Mouse (Mus musculus): Measurements from ENCODE around the gene Bcl2. TPM values are rescaled to one million over a fixed set of nuclear protein-coding genes. Genes with fewer than 3 reads are reported as not detected.

Gene Bcl2
- polyA plus RNA-seq, 1 experiment from 2014 or later = 0.97 TPM

DNA sequence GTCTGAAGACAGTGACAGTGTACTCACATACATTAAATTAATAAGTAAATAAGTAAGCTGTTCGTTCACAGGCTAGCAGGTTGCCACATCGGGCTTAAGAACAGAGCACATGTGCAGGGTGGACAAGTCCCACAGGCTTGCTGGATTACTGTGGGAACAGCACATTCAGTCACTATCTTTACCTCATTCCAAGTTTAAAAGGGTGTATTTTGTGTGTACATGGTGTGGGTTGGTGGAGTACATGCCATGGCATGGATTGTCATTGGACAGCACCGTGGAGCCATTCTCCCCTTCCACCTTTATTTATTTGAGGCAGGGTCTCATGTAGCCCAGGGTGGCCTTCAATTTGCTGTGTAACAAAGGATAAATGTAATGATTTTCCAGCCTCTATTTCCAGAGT, 2.1 kb upstream of the Bcl2 start:
- Histone ChIP-seq H3K9ac (ENCODE audit: low read depth, low read length) (no peak overlapping the region), H3K27me3 (ENCODE audit: control insufficient read depth, insufficient read depth, low read depth, low read length) (peaks cover 33% of the 10 kb centered on the region), H3K36me3 (ENCODE audit: control insufficient read depth, insufficient read depth) (no peaks in the 10 kb centered on the region), H3K4me1 (ENCODE audit: control insufficient read depth, low read depth, low read length) (peaks cover 4% of the 10 kb centered on the region), H3K4me3 (ENCODE audit: low read depth, low read length) (no peak overlapping the region), H3K27ac (ENCODE audit: low read length) (no peak overlapping the region), H3K4me2 (ENCODE audit: low read depth, low read length) (no peak overlapping the region), H3K9me3 (replicated peaks; ENCODE audit: control insufficient read depth, low read length) (no peaks in the 10 kb centered on the region)
- 79% methylated on average over 3 of the region's 3 CpGs for WGBS (ENCODE audit: insufficient replicate concordance)
- no peak for ATAC-seq (ENCODE audit: low read depth)

DNA sequence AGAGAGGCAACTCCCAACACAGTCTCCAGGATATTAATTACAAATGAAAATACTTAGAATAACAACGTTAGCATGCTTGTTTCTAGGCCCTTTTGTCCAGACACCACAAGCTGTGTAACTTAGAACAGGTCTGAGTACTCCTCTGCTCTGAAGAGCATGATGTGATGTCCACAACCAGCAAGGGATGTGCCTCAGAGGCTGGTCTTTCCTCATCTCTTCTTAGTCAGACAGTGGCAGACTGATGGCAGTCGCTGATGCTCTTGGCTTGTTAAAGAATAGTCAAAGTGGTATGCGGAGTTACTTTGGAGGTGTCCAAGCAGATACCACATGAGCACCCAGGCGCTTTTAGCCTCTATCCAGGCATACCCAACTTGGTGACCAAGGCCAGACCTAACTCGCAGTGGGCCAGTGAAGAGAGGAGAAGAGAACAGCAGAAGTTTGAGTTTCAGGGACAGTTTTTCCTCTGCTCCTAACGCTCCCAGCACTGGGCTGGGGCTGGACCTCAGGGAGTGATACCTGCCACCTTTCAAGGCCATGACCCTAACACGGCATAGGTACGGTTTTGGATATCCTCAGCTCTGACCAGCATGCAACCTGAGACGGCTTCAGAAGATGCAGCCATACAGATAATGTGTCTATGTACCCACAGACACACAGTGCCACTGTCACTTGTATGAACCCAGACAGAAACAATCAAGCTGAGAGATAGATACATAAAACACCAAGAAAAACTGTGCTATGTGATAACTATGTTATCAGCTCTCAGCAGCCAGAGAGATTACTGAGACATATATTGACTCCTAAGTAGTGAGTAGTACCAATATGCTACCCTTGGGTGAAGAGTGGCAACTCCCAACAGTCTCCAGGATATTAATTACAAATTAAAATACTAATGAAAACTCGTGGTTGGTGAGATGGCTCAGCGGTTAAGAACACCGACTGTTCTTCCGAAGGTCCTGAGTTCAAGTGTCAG, 1.3 kb upstream of the Bcl2 start:
- Histone ChIP-seq H3K4me2 (ENCODE audit: low read depth, low read length) (peak overlapping the region; percentile 79), H3K9ac (ENCODE audit: low read depth, low read length) (no peak overlapping the region), H3K36me3 (ENCODE audit: control insufficient read depth, insufficient read depth) (no peaks in the 10 kb centered on the region), H3K4me3 (ENCODE audit: low read depth, low read length) (no peak overlapping the region), H3K4me1 (ENCODE audit: control insufficient read depth, low read depth, low read length) (peaks cover 4% of the 10 kb centered on the region), H3K9me3 (replicated peaks; ENCODE audit: control insufficient read depth, low read length) (no peaks in the 10 kb centered on the region), H3K27me3 (ENCODE audit: control insufficient read depth, insufficient read depth, low read depth, low read length) (peaks cover 33% of the 10 kb centered on the region), H3K27ac (ENCODE audit: low read length) (no peak overlapping the region)
- peak; percentile 30; the same call in 1 of the 2 replicates for ATAC-seq (ENCODE audit: low read depth)
- WGBS (ENCODE audit: insufficient replicate concordance) = 58% methylated on average over 13 of the region's 13 CpGs

DNA sequence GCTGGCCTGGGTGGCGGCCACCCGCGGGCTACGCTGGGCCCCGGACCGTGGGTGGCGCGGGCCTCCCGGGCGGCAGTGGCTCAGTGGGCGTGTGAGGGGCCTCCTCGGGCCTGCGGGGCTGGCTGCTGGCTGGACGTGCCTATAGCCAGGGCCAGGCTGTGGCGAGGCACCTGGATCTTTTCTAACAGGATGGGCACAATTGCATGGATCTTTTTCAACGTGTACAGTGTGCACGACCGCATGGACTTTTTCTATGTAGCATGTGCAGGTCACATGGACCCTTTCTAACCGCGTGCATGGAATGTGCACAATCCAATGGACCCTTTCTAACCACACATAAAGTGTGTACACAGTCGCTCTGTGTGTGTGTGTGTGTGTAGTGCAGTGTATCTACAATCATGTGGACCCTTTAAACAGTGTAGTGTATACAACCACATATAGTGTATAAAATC, 482 bp upstream of the Bcl2 start:
- Histone ChIP-seq H3K9me3 (replicated peaks; ENCODE audit: control insufficient read depth, low read length) (no peaks in the 10 kb centered on the region), H3K36me3 (ENCODE audit: control insufficient read depth, insufficient read depth) (no peaks in the 10 kb centered on the region), H3K27me3 (ENCODE audit: control insufficient read depth, insufficient read depth, low read depth, low read length) (peaks cover 33% of the 10 kb centered on the region), H3K9ac (ENCODE audit: low read depth, low read length) (peak overlapping the region; percentile 66), H3K4me3 (ENCODE audit: low read depth, low read length) (peak overlapping the region; percentile 62), H3K4me2 (ENCODE audit: low read depth, low read length) (peak overlapping the region; percentile 79), H3K4me1 (ENCODE audit: control insufficient read depth, low read depth, low read length) (peaks cover 4% of the 10 kb centered on the region), H3K27ac (ENCODE audit: low read length) (no peak overlapping the region)
- WGBS (ENCODE audit: insufficient replicate concordance) = 4% methylated on average over 21 of the region's 21 CpGs
- ATAC-seq (ENCODE audit: low read depth) = no peak; the same call in 1 of the 2 replicates

DNA sequence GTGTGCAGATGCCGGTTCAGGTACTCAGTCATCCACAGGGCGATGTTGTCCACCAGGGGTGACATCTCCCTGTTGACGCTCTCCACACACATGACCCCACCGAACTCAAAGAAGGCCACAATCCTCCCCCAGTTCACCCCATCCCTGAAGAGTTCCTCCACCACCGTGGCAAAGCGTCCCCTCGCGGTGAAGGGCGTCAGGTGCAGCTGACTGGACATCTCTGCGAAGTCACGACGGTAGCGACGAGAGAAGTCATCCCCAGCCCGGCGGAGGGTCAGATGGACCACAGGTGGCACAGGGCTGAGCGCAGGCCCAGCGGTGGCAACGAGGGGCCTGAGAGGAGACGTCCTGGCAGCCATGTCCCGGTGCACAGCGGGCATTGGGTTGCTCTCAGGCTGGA, 1.7 kb downstream of the Bcl2 start:
- Histone ChIP-seq H3K27ac (ENCODE audit: low read length) (no peak overlapping the region), H3K4me3 (ENCODE audit: low read depth, low read length) (peak overlapping the region; percentile 29), H3K27me3 (ENCODE audit: control insufficient read depth, insufficient read depth, low read depth, low read length) (peaks cover 33% of the 10 kb centered on the region), H3K36me3 (ENCODE audit: control insufficient read depth, insufficient read depth) (no peaks in the 10 kb centered on the region), H3K9ac (ENCODE audit: low read depth, low read length) (no peak overlapping the region), H3K4me2 (ENCODE audit: low read depth, low read length) (peak overlapping the region; percentile 79), H3K4me1 (ENCODE audit: control insufficient read depth, low read depth, low read length) (peaks cover 4% of the 10 kb centered on the region), H3K9me3 (replicated peaks; ENCODE audit: control insufficient read depth, low read length) (no peaks in the 10 kb centered on the region)
- WGBS (ENCODE audit: insufficient replicate concordance) = 12% methylated on average over 22 of the region's 22 CpGs
- ATAC-seq (ENCODE audit: low read depth) = no peak

DNA sequence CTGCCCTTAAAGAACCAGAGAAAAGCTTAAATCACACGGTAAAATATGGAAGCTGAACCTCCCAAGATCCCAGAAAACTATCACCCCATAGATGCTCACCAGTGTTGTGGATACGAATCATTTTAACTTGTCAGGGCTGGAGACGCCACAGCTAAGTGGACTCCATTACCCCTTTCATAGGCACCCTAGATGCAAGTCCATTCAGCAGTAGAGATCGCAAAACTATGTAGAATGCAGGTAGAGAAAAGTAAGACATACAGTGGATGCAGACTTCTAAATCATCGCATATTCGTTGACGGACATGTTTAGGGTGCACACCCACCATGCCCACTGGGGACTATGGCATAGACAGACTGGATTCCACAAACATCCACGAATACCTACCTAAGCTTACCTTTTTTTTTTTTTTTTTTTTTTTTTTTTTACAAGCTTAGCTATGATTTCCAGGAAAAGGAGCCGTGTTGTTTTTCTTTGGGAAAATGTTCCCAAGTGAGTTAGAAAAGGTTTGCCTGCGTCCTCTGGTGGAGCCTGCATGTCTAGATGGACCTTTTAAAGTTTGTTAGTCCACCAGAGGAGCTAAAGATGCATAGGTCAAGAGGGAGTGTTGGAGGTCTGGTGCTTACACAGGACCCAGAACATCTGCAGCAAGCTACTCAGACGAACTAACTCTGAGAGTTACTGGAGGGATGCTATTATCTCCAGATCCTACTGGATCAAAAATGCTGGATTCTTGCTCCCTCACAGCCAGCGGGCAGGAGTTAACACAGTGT, 2.5 kb downstream of the Bcl2 start:
- peaks cover 33% of the 10 kb centered on the region for H3K27me3 ChIP-seq (ENCODE audit: control insufficient read depth, insufficient read depth, low read depth, low read length)
- no peak for ATAC-seq (ENCODE audit: low read depth)
- WGBS (ENCODE audit: insufficient replicate concordance) = 65% methylated on average over 12 of the region's 12 CpGs
- no peaks in the 10 kb centered on the region for H3K9me3 ChIP-seq (replicated peaks; ENCODE audit: control insufficient read depth, low read length)
- no peaks in the 10 kb centered on the region for H3K36me3 ChIP-seq (ENCODE audit: control insufficient read depth, insufficient read depth)
- no peak overlapping the region for H3K27ac ChIP-seq (ENCODE audit: low read length)
- peaks cover 4% of the 10 kb centered on the region for H3K4me1 ChIP-seq (ENCODE audit: control insufficient read depth, low read depth, low read length)
- no peak overlapping the region for H3K4me3 ChIP-seq (ENCODE audit: low read depth, low read length)
- 0 out of 2 replicates have a peak overlapping the region, but pooled peaks have one; percentile 79 for H3K4me2 ChIP-seq (ENCODE audit: low read depth, low read length)
- no peak overlapping the region for H3K9ac ChIP-seq (ENCODE audit: low read depth, low read length)

DNA sequence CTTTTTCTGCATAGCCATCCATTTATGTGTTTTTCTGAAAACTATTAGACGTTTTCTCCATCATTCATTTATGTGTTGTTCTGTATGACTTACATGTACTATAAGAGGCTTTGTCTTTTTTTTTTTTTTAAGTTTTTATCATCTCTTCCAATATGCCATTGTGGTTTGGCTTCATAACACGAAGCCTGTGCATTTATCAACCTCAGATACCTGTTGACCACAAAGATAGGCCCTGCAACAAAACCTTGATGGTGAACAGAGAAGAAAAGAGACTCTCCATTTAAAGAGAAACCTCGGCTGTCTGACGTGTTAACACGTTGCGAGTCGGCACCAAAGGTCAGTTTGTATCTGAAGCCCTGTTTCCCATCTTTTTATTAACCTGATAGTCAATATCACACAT, 3.9 kb downstream of the Bcl2 start:
- no peak overlapping the region for H3K4me3 ChIP-seq (ENCODE audit: low read depth, low read length)

DNA sequence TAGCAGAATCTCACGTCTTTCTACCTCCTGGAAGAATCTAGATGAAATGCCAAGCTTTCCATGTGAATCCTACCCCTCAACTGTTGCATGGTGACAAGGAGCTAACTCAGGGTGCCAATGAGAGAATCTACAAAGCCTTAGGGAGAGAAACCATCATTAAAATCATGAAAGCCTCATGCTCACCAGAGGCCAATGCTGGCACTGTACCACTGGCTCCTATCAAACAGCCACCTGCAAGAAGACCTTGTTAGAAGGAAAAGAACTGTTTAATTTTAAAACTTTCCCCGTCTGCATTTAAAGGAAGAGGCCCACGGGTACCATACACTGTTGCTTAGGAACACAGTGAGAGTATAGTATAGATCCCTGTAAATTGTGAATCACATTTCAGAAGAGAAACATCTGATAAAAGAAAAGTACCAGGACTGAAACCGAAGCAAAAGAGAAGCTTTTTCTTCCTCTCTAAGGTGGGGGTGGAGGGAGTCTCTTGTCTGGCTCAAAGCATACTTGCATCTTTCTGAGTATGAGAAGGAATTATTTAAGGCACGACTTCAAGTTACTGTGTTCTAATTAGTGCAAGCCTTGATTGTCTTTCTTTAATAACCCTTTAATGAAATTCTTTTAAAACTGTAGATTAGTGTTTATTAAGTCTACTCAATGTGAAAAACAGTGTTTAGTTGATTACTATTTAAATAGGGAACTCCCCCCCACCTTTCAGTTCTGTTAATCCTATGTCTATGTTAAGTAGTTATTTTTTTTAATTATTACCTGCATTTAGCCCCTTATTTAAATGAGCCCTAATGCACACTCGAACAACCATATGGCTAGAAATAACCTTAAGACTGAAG, 6.8 kb downstream of the Bcl2 start:
- peaks cover 9% of the 10 kb centered on the region for H3K27me3 ChIP-seq (ENCODE audit: control insufficient read depth, insufficient read depth, low read depth, low read length)
- no peak overlapping the region for H3K27ac ChIP-seq (ENCODE audit: low read length)
- no peaks in the 10 kb centered on the region for H3K36me3 ChIP-seq (ENCODE audit: control insufficient read depth, insufficient read depth)
- no peak overlapping the region for H3K9ac ChIP-seq (ENCODE audit: low read depth, low read length)
- H3K4me3 ChIP-seq (ENCODE audit: low read depth, low read length) = no peak overlapping the region
- H3K4me1 ChIP-seq (ENCODE audit: control insufficient read depth, low read depth, low read length) = no peaks in the 10 kb centered on the region
- no peak for ATAC-seq (ENCODE audit: low read depth)
- H3K4me2 ChIP-seq (ENCODE audit: low read depth, low read length) = no peak overlapping the region
- H3K9me3 ChIP-seq (replicated peaks; ENCODE audit: control insufficient read depth, low read length) = no peaks in the 10 kb centered on the region
- 53% methylated on average over 6 of the region's 6 CpGs for WGBS (ENCODE audit: insufficient replicate concordance)

More for the DNA sequence above, 3.9 kb downstream of the Bcl2 start:
- peaks cover 33% of the 10 kb centered on the region for H3K27me3 ChIP-seq (ENCODE audit: control insufficient read depth, insufficient read depth, low read depth, low read length)
- 23% methylated on average over 7 of the region's 7 CpGs for WGBS (ENCODE audit: insufficient replicate concordance)
- H3K4me2 ChIP-seq (ENCODE audit: low read depth, low read length) = no peak overlapping the region
- H3K9me3 ChIP-seq (replicated peaks; ENCODE audit: control insufficient read depth, low read length) = no peaks in the 10 kb centered on the region
- no peak overlapping the region for H3K27ac ChIP-seq (ENCODE audit: low read length)
- H3K9ac ChIP-seq (ENCODE audit: low read depth, low read length) = no peak overlapping the region
- ATAC-seq (ENCODE audit: low read depth) = no peak
- peaks cover 4% of the 10 kb centered on the region for H3K4me1 ChIP-seq (ENCODE audit: control insufficient read depth, low read depth, low read length)
- no peaks in the 10 kb centered on the region for H3K36me3 ChIP-seq (ENCODE audit: control insufficient read depth, insufficient read depth)

DNA sequence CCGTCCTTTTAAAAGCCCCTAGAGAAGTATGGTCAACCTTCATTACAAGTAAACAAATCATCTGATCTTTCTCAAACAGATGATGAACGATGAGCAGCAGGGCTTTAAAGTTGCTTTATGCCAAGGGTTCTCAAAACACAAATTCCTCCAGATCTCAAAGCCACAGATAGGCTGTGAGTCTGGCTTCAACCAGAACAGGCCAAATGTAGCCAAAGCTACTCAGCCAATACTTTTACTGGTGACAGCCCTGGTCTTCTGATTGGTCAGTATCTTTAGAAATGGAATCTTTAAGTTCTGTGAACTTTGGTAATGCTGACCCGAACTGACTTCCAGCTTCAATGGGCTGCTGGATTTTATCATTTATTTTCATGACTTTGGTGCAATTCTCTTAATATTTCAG, 10.9 kb downstream of the Bcl2 start:
- WGBS (ENCODE audit: insufficient replicate concordance) = 29% methylated on average over 3 of the region's 3 CpGs
- Histone ChIP-seq H3K9ac (ENCODE audit: low read depth, low read length) (no peak overlapping the region), H3K36me3 (ENCODE audit: control insufficient read depth, insufficient read depth) (no peaks in the 10 kb centered on the region), H3K4me3 (ENCODE audit: low read depth, low read length) (no peak overlapping the region), H3K4me2 (ENCODE audit: low read depth, low read length) (no peak overlapping the region), H3K27me3 (ENCODE audit: control insufficient read depth, insufficient read depth, low read depth, low read length) (no peaks in the 10 kb centered on the region), H3K9me3 (replicated peaks; ENCODE audit: control insufficient read depth, low read length) (no peaks in the 10 kb centered on the region), H3K27ac (ENCODE audit: low read length) (no peak overlapping the region), H3K4me1 (ENCODE audit: control insufficient read depth, low read depth, low read length) (no peaks in the 10 kb centered on the region)
- ATAC-seq (ENCODE audit: low read depth) = no peak
